Mouse (Mus musculus): ENCODE measurements at regions not wholly inside any gene's neighbourhood (a gene's known extent, or its start where the extent isn't known, plus 50 kb on each side); places are given as distances from the start of the nearest gene placed in this dataset.
"Not testable (repeated sequence)": the region's sequence is repeated elsewhere in the genome, so short reads cannot be mapped to it uniquely, and the experiment has no call there.

DNA sequence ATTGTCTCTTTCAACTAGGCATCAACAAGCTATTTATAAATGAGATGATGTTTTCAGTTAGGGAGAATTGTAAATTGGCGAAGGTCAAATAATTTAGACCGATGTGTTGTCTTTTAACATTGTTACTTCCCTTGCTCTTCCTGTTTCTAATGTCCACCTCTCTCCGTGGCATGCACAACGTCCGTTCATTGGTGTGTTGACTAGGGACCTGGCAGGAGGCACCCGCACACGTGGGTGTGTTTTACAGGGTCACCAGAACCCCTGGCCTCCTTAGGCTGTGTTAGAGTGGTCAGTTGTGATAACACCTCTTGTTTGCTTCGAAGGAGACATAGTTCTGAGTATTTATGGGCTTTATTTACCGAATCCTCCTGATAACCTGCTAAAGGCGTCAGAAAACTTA, 222.8 kb downstream of the Brms1l start:
- no peak for DNase-seq

GRCm38 (mm10) chr12:56058463-56058862, 222.3 kb downstream of the Brms1l start:
- DNase-seq: peak; percentile 85

DNA sequence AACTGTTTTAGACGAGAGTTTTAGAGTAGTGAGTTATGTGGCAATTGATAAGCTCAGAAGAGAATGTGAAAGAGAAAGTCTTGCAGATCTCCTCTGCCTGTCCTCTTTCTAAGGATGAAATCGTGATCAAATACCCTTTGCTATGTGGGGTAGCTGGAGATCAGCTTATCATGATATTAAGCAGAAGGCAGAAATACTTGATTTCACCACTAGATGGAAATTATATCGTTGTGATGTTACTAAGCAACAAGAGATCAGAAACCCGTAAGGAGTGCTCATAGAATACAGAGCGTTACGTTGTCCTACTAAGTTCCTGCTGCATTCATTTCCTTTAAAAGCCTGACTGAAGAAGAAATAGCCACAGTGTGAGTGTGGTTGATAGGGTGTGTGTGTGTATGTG, 219.3 kb downstream of the Brms1l start:
- no peak for DNase-seq

- DNase-seq: no peak
Measured at GRCm38 (mm10) chr12:56046050-56046449, 209.9 kb downstream of the Brms1l start.

- no peak for DNase-seq
Measured at GRCm38 (mm10) chr12:56020954-56021514, 184.9 kb downstream of the Brms1l start.

- DNase-seq: no peak
Measured at GRCm38 (mm10) chr12:56020547-56020946, 184.4 kb downstream of the Brms1l start.

- no peak for DNase-seq
Measured at GRCm38 (mm10) chr12:56009976-56010375, 173.9 kb downstream of the Brms1l start.

DNA sequence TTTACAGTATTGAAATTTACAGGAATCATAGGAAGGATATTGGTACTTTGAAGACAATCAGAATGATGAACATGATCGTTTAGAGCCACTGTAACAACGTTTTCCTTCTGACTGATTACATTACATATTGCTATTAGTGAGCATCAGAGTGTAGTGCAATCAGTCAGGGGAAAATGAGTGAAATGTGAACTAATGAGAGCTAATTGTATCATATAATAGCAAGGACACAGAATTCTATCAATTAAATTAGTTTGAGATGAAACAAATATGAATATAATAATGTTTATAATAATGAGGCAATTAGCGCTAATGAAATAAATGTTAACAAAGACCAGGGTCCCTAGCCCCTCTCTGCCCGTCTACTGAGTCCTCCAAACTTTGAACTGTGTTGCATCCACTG, 169.7 kb downstream of the Brms1l start:
- DNase-seq: no peak

DNA sequence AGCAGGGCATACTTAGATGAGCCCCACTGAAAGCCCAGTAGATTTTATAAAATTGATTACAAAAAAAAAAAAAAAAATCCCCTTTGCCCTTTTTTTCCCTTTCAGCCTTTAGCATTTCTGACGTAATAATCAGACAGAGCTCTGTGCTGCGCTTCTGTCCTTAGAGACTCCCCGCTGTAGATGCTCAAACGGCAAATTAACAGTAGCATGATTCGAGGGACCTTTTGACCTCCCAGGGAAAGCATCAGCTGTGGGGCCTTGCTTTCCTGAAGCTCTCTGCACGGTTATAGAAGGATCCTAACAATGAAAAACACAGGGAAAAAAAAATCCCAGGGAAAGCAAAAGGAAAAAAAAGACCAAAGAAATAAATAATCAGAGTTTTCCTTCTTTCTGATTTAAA, 169.2 kb downstream of the Brms1l start:
- no peak for DNase-seq

DNA sequence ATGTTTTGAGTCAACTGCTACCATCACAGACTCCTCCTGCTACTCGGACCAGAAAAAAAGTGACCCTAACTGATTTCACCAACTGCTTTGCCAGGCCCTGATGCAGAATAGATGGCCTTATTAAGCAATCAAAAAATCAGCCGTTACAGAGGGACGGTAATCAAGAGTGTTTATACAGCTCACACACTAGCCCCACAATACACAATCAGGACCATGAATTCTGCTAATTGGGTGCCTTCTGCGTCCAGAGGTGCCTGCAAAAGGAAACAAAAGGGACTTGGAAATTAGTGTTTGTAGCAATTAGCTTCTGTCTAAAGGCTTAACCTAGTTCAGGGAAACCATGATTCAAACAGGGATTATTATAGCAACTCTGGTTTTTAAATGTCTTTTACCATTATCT, 168.4 kb downstream of the Brms1l start:
- no peak for DNase-seq

- DNase-seq: no peak
Measured at GRCm38 (mm10) chr12:56003561-56003960, 167.4 kb downstream of the Brms1l start.

DNA sequence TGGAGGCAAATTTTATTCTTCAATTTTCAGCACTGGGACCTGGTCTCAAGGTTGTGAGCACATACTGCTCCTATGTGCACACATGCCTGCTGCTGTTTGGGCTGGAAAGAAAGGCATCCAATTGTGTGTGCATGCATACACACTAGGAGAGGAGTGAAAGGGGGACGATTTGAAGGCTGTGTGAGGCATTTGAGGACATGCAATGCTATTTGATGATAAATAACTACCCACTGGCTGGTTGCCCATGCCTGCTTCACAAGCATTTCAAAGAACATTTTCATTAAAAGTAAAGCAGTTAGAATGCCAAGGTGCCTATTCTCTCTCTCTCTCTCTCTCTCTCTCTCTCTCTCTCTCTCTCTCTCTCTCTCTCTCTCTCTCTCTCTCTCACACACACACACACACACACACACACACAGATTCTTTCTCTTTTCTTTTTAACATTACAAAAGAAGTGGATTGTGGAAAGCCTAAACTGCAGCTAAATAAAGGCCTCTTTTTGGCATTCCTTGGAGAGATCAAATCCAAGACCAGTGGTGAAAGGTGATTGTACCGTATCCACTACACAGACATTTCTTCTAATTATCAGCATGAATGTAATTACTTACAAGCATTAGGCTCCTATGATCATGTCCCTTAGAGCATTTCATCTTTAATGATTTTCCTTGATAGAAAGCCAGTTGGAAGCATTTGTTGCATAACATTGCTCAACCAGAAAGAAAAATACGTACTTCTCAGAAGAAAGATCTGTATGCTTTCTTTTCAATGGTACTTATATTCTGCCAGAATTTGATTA, 160.7 kb downstream of the Brms1l start:
- no peak for DNase-seq

DNA sequence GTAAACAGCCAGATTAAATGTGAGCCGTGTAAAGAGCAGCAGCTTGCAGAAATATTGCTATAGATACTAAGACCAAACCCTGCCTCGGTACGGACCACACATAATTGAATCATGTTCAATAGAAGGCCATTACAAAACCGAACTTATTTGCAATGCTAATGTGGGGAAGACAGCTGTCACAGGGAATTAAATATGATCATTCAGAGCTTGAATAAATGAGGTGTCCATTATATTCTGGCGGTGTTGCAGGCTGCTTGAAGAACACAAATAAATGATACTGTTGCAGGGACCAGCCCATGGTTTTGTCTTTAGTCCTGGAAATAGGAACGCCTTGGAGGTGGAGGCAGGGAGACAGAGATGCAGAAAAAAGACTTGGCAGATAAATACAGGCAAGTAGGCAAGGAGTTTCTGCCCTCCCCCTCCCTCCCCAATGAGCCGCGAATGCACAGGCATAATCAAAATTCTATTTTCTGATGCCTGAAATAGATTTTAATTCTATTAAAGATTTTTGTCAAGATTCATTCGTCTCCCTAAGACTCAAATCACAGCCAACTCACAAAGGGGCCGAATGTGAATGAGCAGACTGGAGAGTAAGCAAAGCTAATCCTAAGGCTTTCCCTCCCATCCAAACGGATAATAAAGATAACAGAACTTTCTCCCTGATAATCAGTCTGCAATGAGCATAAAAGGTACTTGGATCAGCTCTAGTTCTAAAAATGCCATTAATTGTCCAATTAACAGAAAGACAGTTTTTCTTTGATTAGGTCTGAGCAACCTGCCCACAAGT, 147.6 kb downstream of the Brms1l start:
- DNase-seq: no peak

DNA sequence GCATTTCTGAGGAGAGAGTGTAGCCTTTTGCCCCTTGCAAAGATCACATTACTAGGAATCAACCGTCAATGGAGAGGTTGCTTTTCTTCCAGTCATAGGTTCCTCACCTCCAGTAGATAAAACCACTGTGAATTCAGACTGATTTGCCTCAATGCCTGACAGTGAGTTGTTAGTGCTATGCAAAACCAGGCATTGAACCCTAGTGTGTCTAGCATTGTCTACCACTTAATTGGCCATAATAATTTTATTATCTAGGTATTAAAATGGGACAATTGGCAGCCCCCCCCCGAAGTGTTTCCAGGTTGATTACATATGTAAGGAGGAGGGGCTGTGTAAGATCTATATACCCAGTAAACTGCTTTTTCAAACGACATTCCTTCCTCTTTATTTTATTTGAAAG, 147.0 kb downstream of the Brms1l start:
- DNase-seq: no peak

DNA sequence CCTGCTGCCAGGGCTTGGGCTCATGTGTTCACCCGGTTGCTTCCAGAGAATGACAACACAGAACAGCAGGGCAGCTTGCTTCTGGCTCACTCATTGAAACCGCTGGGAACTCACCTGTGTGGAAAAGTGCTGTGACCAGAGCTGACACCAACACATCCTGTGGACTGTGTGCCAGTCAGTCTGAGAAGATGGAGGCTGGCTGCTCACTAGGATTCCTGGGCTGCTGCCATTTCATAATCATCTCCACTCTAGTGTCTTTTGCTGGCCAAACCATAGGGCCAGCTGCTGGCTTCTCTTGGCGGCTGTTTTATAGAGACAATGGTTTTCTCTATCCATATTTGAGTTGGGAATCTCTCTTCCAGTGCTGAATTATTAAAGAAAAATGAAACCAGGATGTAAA, 138.1 kb downstream of the Brms1l start:
- DNase-seq: peak; percentile 4

- not testable (repeated sequence) for DNase-seq
Measured at GRCm38 (mm10) chr12:55959319-55959718, 123.2 kb downstream of the Brms1l start.

DNA sequence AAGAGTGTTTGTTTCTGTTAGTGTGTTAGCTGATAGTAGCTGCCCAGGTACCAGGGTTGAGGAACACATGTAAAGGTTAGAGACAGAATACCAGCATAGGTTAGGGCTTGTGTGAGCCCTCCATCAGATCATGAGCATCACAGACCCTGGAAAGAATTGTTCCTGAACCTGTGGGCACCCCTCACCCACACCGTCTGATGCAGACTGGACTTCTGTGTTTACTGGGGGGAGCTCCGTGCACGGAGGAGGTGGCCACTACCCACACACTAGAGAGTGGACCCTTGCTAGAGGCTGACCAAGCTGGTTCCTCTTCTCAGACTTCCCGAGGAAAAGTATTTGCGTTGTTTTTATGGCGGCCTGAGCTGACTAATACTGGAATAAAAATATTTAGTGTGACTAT, 104.4 kb downstream of the Brms1l start:
- DNase-seq: no peak

DNA sequence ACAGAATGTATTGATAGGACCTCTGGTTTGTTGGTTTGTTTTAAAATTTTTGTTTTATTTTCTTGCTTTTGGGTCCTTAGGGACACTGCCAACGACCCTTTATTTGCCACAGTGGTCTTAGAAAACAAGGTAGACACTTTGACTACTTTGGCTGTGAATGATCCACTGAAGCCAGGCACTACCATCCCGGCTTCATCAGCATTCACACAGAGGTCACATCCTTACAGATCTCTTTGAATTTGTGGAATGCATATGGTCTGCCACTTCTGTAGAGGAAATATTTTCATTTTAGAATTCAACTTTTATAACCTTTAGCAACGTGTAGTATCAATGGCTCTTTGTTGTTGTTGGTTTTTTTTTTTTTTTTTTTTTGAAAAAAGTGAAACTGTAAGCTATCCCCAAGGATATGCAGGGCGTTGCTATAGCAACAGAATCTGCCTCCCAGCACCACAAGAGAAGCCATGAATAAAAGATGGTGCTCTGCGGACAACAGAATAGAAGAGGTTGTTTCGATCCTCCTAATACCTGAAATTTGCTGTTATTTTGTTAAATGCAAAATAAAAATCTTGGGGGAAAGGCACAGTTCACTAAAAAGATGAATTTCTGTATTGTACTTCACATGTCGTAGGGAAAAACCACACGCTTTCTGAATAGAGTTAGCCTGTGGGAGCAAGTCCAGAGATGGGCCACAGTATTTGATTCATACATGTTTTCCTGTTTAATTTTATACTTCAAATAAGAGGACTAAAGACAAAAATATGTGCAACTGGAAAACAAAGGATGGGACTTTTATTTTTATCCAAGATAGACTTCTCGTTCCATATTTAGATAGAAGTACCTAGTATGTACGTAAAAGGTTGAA, 103.4 kb downstream of the Brms1l start:
- no peak for DNase-seq

DNA sequence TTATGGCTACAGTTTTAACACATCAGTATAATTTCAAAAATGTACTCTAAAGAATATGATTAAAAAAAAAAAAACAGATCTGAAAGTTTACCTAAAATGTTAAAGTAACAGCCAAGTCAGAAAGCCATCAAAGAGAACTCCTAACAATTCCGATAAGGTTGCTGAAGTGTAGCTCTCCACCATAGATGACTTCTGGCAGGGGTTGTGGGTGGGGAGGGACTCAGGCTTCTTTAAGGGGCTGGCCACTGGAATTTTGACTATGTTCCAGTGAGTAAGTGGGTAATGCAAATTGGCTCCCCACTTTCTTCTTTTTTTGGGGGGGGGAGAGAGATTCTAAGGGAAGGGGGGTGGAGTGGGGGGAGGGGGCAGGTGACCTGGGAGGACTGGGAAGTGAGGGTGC, 98.0 kb downstream of the Brms1l start:
- no peak for DNase-seq

DNA sequence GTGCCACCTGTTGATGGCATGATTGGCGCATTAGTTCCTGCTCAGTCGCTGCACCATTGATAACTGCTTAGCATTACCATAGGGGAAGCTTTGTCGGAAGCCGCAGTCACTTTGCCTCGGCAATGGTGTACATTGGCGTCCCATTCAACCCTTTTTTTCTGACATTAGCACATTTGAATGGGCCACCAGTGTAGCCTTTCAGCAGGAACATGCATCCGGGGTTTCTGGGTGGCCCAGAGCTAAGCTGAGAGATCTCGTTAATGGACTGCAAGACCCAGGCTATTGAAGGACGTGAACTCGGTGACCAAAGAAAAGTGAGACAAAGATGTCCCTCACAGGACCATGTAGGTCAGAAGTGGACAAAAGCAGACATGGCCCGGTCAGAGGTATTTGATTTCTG, 97.3 kb downstream of the Brms1l start:
- no peak for DNase-seq

DNA sequence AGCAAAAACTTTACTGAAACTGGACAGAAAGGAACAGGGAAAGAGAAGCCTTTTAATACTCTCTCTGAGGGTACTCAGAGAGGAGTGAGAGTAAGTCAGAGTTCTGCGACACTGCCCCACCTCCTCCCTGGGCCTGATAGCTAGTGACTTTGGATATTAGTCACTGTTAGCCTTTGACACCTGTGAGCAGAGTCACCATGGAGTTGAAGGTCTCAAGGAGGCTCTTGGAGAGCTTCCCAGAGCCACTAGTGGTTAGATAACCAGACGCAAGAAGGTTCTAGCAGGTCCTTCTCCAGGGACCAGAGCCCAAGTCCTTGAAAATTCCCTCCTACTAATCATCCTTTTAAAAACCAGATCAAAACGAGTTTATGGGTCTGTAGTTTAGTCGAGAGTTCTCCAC, 94.3 kb downstream of the Brms1l start:
- DNase-seq: no peak

GRCm38 (mm10) chr12:55926974-55927321, 90.8 kb downstream of the Brms1l start:
- no peak for DNase-seq
